Mouse (Mus musculus) heart, embryonic 12.5 days (tissue): ENCODE measurements around the gene Ptpn9. TPM values are rescaled to one million over a fixed set of nuclear protein-coding genes. Genes with fewer than 3 reads are reported as not detected.
"Not testable (repeated sequence)": the region's sequence is repeated elsewhere in the genome, so short reads cannot be mapped to it uniquely, and the experiment has no call there.

Source experiments
- ATAC-seq: fragments of 200-750 bp; cut with Nextera tagmentation; 2 replicates; pipeline ENCODE4 v1.8.0; 2017; ENCODE audit warnings: moderate TSS enrichment, moderate library complexity; ENCODE audit not compliant: insufficient number of reproducible peaks, low FRiP score
- H3K27ac ChIP-seq: fragments of 300-500 bp; sonication (generic); 2 replicates; pipeline ENCODE4 v1.5.1; 2016; ENCODE audit warnings: mild to moderate bottlenecking, moderate library complexity; ENCODE audit not compliant: poor library complexity, severe bottlenecking
- H3K27me3 ChIP-seq: fragments of 300-500 bp; sonication (generic); replicated peaks from 2 replicates; pipeline ENCODE4 v1.6.1; 2016; ENCODE audit warnings: mild to moderate bottlenecking, moderate library complexity
- H3K36me3 ChIP-seq: fragments of 300-500 bp; sonication (generic); 2 replicates; pipeline ENCODE4 v1.6.1; 2016; ENCODE audit warnings: mild to moderate bottlenecking, moderate library complexity
- H3K4me1 ChIP-seq: fragments of 300-500 bp; sonication (generic); replicated peaks from 2 replicates; pipeline ENCODE4 v1.6.1; 2016; ENCODE audit warnings: mild to moderate bottlenecking
- H3K4me2 ChIP-seq: fragments of 300-500 bp; sonication (generic); 2 replicates; pipeline ENCODE4 v1.6.1; 2016; ENCODE audit warnings: mild to moderate bottlenecking, moderate library complexity
- H3K4me3 ChIP-seq: fragments of 300-500 bp; sonication (generic); 2 replicates; pipeline ENCODE4 v1.5.1; 2016; ENCODE audit warnings: mild to moderate bottlenecking
- H3K9ac ChIP-seq: fragments of 300-500 bp; sonication (generic); 2 replicates; pipeline ENCODE4 v1.6.1; 2016; ENCODE audit warnings: mild to moderate bottlenecking, moderate library complexity
- H3K9me3 ChIP-seq: fragments of 300-500 bp; sonication (generic); replicated peaks from 2 replicates; pipeline ENCODE4 v1.6.1; 2016; ENCODE audit warnings: mild to moderate bottlenecking, moderate library complexity
- WGBS: fragments of 180-500 bp; shearing (Covaris S2); methylation state at CpG from one replicate; pipeline ENCODE4 v1.1.7; 2016; 5-methylcytosine and 5-hydroxymethylcytosine counted together
- polyA plus RNA-seq: library from polyadenylated mRNA; unstranded; fragments of >200 nt; fragmentation: Nextera tagmentation; extraction: Ambion mirVana; gene quantifications from 2 replicates; pipeline ENCODE4 v1.2.1, GENCODE M21; 2016

Ptpn9 gene
- polyA plus RNA-seq, 1 experiment from 2014 or later, result 22.4 TPM

GRCm38 (mm10) chr9:56973960-56974524 is 20.7 kb upstream of the Ptpn9 start:
- H3K4me2 ChIP-seq, result no peak overlapping the region
- ATAC-seq, result no peak
- H3K4me1 ChIP-seq, result no peaks in the 10 kb centered on the region
- peaks cover 19% of the 10 kb centered on the region for H3K36me3 ChIP-seq
- no peak overlapping the region for H3K4me3 ChIP-seq
- no peak overlapping the region for H3K27ac ChIP-seq
- H3K9ac ChIP-seq, result no peak overlapping the region
- no peaks in the 10 kb centered on the region for H3K9me3 ChIP-seq
- 62% methylated on average over 8 of the region's 8 CpGs for WGBS
- H3K27me3 ChIP-seq, result no peaks in the 10 kb centered on the region

GRCm38 (mm10) chr9:56975199-56975598 is 19.5 kb upstream of the Ptpn9 start:
- peaks cover 24% of the 10 kb centered on the region for H3K36me3 ChIP-seq
- H3K9me3 ChIP-seq, result no peaks in the 10 kb centered on the region
- no peak overlapping the region for H3K27ac ChIP-seq
- H3K4me3 ChIP-seq, result no peak overlapping the region
- 72% methylated on average over 3 of the region's 3 CpGs for WGBS
- no peak overlapping the region for H3K4me2 ChIP-seq
- H3K27me3 ChIP-seq, result no peaks in the 10 kb centered on the region
- no peaks in the 10 kb centered on the region for H3K4me1 ChIP-seq
- no peak overlapping the region for H3K9ac ChIP-seq
- no peak for ATAC-seq

- H3K9me3 ChIP-seq, result no peaks in the 10 kb centered on the region
- peaks cover 36% of the 10 kb centered on the region for H3K36me3 ChIP-seq
- H3K27ac ChIP-seq, result no peak overlapping the region
- no peak overlapping the region for H3K9ac ChIP-seq
- 81% methylated on average over 6 of the region's 6 CpGs for WGBS
- no peak overlapping the region for H3K4me3 ChIP-seq
- ATAC-seq, result no peak
- peaks cover 4% of the 10 kb centered on the region; the same call in 1 of the 2 replicates for H3K4me1 ChIP-seq
- H3K4me2 ChIP-seq, result no peak overlapping the region
- no peaks in the 10 kb centered on the region for H3K27me3 ChIP-seq
Observed at GRCm38 (mm10) chr9:56980186-56980585, 14.5 kb upstream of the Ptpn9 start.

- no peaks in the 10 kb centered on the region for H3K9me3 ChIP-seq
- H3K4me2 ChIP-seq, result no peak overlapping the region
- no peak overlapping the region for H3K4me3 ChIP-seq
- H3K27ac ChIP-seq, result no peak overlapping the region
- no peak for ATAC-seq
- 39% methylated on average over 1 of the region's 1 CpGs for WGBS
- peaks cover 36% of the 10 kb centered on the region for H3K36me3 ChIP-seq
- no peak overlapping the region for H3K9ac ChIP-seq
- H3K27me3 ChIP-seq, result no peaks in the 10 kb centered on the region
- H3K4me1 ChIP-seq, result peaks cover 4% of the 10 kb centered on the region; the same call in 1 of the 2 replicates
Observed at GRCm38 (mm10) chr9:56981502-56981901, 13.2 kb upstream of the Ptpn9 start.

GRCm38 (mm10) chr9:56995198-56996027 is 690 bp downstream of the Ptpn9 start:
- Histone ChIP-seq H3K4me3 (peak overlapping the region; percentile 97), H3K9ac (peak overlapping the region; percentile 98), H3K9me3 (no peaks in the 10 kb centered on the region), H3K4me1 (peaks cover 15% of the 10 kb centered on the region), H3K27ac (peak overlapping the region; percentile 98), H3K36me3 (no peaks in the 10 kb centered on the region), H3K4me2 (peak overlapping the region; percentile 80), H3K27me3 (no peaks in the 10 kb centered on the region)
- WGBS, result under 1% methylated on average over 68 of the region's 80 CpGs
- ATAC-seq, result peak; percentile 79

- Histone ChIP-seq H3K4me3 (peak overlapping the region; percentile 97), H3K9me3 (no peaks in the 10 kb centered on the region), H3K4me2 (peak overlapping the region; percentile 80), H3K27ac (peak overlapping the region; percentile 98), H3K9ac (peak overlapping the region; percentile 98), H3K36me3 (no peaks in the 10 kb centered on the region), H3K27me3 (no peaks in the 10 kb centered on the region), H3K4me1 (peaks cover 15% of the 10 kb centered on the region)
- 0% methylated on average over 5 of the region's 5 CpGs for WGBS
- 0 out of 2 replicates have a peak, but pooled peaks have one; percentile 4 for ATAC-seq
Observed at GRCm38 (mm10) chr9:56996028-56996346, 1.3 kb downstream of the Ptpn9 start.

- not testable (repeated sequence) for H3K27me3 ChIP-seq, H3K4me2 ChIP-seq, H3K4me3 ChIP-seq, H3K27ac ChIP-seq, H3K9ac ChIP-seq, ATAC-seq, H3K9me3 ChIP-seq, H3K36me3 ChIP-seq
- WGBS, result 81% methylated on average over 1 of the region's 1 CpGs
- peaks cover 15% of the 10 kb centered on the region for H3K4me1 ChIP-seq
Observed at GRCm38 (mm10) chr9:56997206-56997605, 2.5 kb downstream of the Ptpn9 start.

- Histone ChIP-seq H3K36me3 (peaks cover 16% of the 10 kb centered on the region), H3K27ac (no peak overlapping the region), H3K4me2 (no peak overlapping the region), H3K4me3 (no peak overlapping the region), H3K9ac (no peak overlapping the region), H3K9me3 (0 out of 2 replicates have a peak, but pooled peaks cover 8% of the 10 kb centered on the region), H3K27me3 (no peaks in the 10 kb centered on the region), H3K4me1 (peaks cover 8% of the 10 kb centered on the region)
- no peak for ATAC-seq
- 65% methylated on average over 4 of the region's 4 CpGs for WGBS
Observed at GRCm38 (mm10) chr9:57003011-57003410, 8.3 kb downstream of the Ptpn9 start.

GRCm38 (mm10) chr9:57012393-57012792 is 17.7 kb downstream of the Ptpn9 start:
- H3K4me1 ChIP-seq, result no peaks in the 10 kb centered on the region
- no peaks in the 10 kb centered on the region for H3K27me3 ChIP-seq
- H3K9me3 ChIP-seq, result 0 out of 2 replicates have a peak, but pooled peaks cover 5% of the 10 kb centered on the region
- no peak overlapping the region for H3K27ac ChIP-seq
- no peak overlapping the region for H3K4me2 ChIP-seq
- no peak overlapping the region for H3K4me3 ChIP-seq
- ATAC-seq, result no peak
- no peak overlapping the region for H3K9ac ChIP-seq
- WGBS, result 88% methylated on average over 1 of the region's 1 CpGs
- peaks cover 21% of the 10 kb centered on the region for H3K36me3 ChIP-seq

GRCm38 (mm10) chr9:57012895-57013294 is 18.2 kb downstream of the Ptpn9 start:
- Histone ChIP-seq H3K9me3 (0 out of 2 replicates have a peak, but pooled peaks cover 3% of the 10 kb centered on the region), H3K4me1 (no peaks in the 10 kb centered on the region), H3K27ac (no peak overlapping the region), H3K9ac (no peak overlapping the region), H3K36me3 (peaks cover 18% of the 10 kb centered on the region), H3K4me2 (no peak overlapping the region), H3K4me3 (no peak overlapping the region), H3K27me3 (no peaks in the 10 kb centered on the region)
- whole genome bisulfite sequencing, result 87% methylated on average over 4 of the region's 4 CpGs
- no peak for ATAC-seq

GRCm38 (mm10) chr9:57013756-57014155 is 19.0 kb downstream of the Ptpn9 start:
- no peaks in the 10 kb centered on the region for H3K4me1 ChIP-seq
- H3K27me3 ChIP-seq, result no peaks in the 10 kb centered on the region
- H3K27ac ChIP-seq, result no peak overlapping the region
- no peak overlapping the region for H3K4me2 ChIP-seq
- no peak overlapping the region for H3K4me3 ChIP-seq
- 90% methylated on average over 1 of the region's 1 CpGs for WGBS
- no peak overlapping the region for H3K9ac ChIP-seq
- 0 out of 2 replicates have a peak, but pooled peaks cover 3% of the 10 kb centered on the region for H3K9me3 ChIP-seq
- H3K36me3 ChIP-seq, result peaks cover 18% of the 10 kb centered on the region
- no peak for ATAC-seq
